Mouse (Mus musculus) urinary bladder, postnatal 4 days (tissue): ENCODE measurements around the gene Vmn1r37.
"Not testable (repeated sequence)": the region's sequence is repeated elsewhere in the genome, so short reads cannot be mapped to it uniquely, and the experiment has no call there.

ENCODE experiments used
- DNase-seq, 2 experiments: peaks; one replicate each; pipeline ENCODE4 v3.0.0; 2021 to 2022; ENCODE audit warnings: low spot score in 2 of 2

Vmn1r37 gene

DNA sequence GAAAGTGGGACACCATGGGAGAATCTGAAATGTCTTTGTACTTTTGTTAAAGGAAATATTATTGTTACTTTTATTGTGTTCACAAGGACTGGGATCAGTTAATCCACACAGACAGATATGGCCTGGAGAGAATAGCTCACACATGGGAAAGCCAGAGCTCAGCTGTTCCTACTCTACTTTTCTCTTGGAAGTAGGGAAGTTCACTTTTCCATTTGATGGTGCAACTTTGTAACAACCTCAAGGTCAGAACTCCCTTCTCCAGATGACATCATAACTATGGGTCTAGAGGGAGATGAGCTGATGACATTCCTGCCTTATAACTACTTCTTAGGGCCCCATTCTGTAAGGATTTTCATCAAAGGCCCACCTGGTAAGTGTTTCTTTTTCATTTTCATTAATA, at the start of gene Vmn1r37:
Gene Vmn1r37 (plus strand): TSS at position 301 of the 400 bp plus-strand sequence.
- DNase-seq = not testable (repeated sequence)

DNA sequence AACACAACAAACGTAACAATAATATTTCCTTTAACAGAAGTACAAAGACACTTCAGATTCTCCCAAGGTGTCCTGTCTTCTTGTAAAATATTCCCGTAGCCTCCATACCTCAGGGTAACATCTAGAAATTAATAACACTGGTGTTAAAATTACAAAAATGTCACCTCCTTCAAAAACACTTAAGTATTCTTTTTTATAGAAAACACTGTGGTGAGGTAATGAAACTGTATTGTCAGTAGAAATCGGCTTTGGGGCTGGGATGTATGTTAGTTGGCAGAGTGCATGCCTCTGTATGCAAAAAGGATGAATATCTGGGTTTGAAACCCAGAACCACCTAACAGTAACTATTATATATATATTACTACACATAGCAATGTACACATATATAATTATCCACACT, 43.4 kb upstream of the Vmn1r37 start, which contains the start of gene Vmn1r35:
Gene Vmn1r35 (minus strand): TSS at position 101 of the 400 bp plus-strand sequence.
- DNase-seq = no peak

DNA sequence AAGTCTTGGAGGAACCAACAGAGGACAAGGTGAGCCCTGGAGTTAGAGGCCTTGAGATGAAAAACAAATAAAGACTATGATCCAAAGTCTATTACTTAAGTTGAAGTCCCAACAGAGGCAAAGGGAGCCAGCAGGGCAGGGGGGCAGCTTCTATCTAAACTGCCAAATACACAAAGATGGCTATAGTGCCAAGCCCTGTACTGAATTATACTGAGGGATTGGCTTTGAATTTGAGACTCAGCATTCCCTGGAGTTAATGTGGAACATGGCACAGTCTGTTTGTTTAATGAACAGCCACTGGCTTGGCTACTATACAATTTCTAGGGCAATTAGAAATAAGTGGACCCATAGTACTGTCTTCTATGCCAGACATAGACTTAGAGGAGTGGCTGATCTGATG, 20.3 kb upstream of the Vmn1r37 start:
- no peak for DNase-seq

DNA sequence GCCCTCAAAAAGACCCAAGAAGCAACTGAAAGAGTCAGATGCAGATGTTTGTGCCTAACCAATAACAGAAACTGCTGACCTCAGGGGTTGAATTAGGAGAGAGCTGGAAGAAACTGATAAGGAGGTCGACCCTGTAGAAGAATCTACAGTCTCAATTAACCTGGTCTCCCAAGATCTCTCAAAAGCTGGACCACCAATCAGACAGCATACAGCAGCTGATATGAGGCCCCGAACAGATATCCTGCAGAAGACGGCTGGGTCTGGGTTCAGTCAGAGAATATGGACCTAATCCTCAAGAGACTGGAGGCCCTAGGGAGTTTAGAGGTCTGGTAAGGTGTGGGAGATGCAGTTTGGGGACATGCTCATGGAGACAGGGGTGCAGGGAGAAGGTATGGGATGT, 15.3 kb upstream of the Vmn1r37 start:
- no peak for DNase-seq

DNA sequence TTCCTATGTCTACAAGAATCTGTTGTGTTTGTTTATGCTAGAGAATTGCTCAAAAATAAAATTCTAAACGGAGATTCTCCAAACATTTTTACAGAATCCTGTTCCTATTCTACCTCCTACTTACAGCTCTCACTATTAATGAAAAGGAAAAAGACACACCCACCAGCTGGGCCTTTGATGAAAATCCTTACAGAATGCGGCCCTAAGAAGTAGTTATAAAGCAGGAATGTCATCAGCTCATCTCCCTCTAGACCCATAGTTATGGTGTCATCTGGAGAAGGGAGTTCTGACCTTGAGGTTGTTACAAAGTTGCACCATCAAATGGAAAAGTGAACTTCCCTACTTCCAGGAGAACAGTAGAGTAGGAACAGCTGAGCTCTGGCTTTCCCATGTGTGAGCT, 10.1 kb upstream of the Vmn1r37 start, which contains the start of gene Vmn1r36:
Gene Vmn1r36 (minus strand): TSS at position 101 of the 400 bp plus-strand sequence.
- not testable (repeated sequence) for DNase-seq

DNA sequence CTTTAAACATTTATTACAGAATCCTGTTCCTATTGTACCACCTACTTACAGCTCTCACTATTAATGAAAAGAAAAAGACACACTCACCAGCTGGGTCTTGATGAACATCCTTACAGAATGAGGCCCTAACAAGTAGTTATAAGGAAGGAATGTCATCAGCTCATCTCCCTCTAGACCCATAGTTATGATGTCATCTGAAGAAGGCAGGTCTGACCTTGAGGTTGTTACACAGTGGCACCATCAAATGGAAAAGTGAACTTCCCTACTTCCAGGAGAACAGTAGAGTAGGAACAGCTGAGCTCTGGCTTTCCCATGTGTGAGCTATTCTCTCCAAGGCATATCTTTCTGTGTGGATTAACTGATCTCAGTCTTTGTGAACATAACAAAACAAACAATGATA, 53.3 kb downstream of the Vmn1r37 start, which contains the start of gene Vmn1r38:
Gene Vmn1r38 (minus strand): TSS at position 101 of the 400 bp plus-strand sequence.
- DNase-seq = not testable (repeated sequence)
